Mouse (Mus musculus) bone marrow macrophage, adult 2 months (primary cell): ENCODE results near the gene Pdhx.

Experiments
- CTCF ChIP-seq: IDR thresholded peaks from 2 replicates; pipeline ENCODE4 v1.5.1; 2012; ENCODE audit warnings: low read depth, mild to moderate bottlenecking, low read length, moderate library complexity
- POLR2A ChIP-seq: IDR thresholded peaks from 2 replicates; pipeline ENCODE4 v1.6.1; 2012; ENCODE audit warnings: mild to moderate bottlenecking, low read depth, low read length, borderline replicate concordance

DNA sequence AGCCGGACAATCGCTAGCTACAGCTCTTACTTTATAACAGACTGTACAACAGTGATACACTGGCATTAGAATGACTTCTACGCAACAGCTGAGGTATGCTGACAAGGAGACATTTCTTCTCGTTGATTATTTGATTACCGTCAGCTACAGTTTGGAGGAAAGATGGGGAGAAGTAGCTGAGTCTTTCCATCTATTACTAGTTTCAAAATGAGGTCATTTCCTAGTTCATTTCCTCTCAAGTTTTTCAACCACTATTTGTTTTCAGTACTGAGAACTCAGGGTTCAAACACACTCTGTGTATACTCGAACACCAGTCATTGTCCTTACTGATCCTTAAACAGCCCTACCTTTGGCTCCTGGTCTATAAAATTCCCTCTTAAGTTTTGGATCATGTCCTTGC is 17.5 kb downstream of the Pdhx start:
- no peak for TF ChIP-seq POLR2A
- no peak for TF ChIP-seq CTCF
